Mouse (Mus musculus) erythroblast, embryonic 14.5 days (primary cell): ENCODE results near the gene Shroom3. TPM values are rescaled to one million over a fixed set of nuclear protein-coding genes. Genes with fewer than 3 reads are reported as not detected.

ENCODE experiments used
- H3K27me3 ChIP-seq: 2 replicates; pipeline ENCODE4 v1.6.1; 2012; ENCODE audit warnings: inconsistent platforms; ENCODE audit not compliant: control insufficient read depth
- H3K36me3 ChIP-seq: 2 replicates; pipeline ENCODE4 v1.6.1; 2012; ENCODE audit warnings: mild to moderate bottlenecking, inconsistent platforms; ENCODE audit not compliant: control insufficient read depth
- H3K4me1 ChIP-seq: 2 replicates; pipeline ENCODE4 v1.6.1; 2012; ENCODE audit warnings: inconsistent platforms; ENCODE audit not compliant: control insufficient read depth
- H3K4me3 ChIP-seq: replicated peaks from 2 replicates; pipeline ENCODE3; 2012; ENCODE audit warnings: moderate library complexity, mild to moderate bottlenecking, inconsistent platforms
- H3K9me3 ChIP-seq: 2 replicates; pipeline ENCODE4 v1.6.1; 2012; ENCODE audit warnings: low read length, inconsistent platforms, mixed read lengths; ENCODE audit not compliant: control insufficient read depth
- GATA1 ChIP-seq: IDR thresholded peaks from 2 replicates; pipeline ENCODE4 v1.6.1; 2012; ENCODE audit warnings: low read length, inconsistent platforms, mixed read lengths
- TAL1 ChIP-seq: IDR thresholded peaks from 3 replicates; pipeline ENCODE4 v1.6.1; 2012; ENCODE audit warnings: low read length, inconsistent platforms, mixed read lengths
- polyA plus RNA-seq: library from polyadenylated mRNA; stranded (reverse); fragments of >175 nt; gene quantifications from 2 replicates; pipeline ENCODE4 v1.2.3, GENCODE M21; 2012

Shroom3 gene
- polyA plus RNA-seq, 1 experiment, result 0.04 TPM

- Histone ChIP-seq H3K4me1 (no peaks in the 10 kb centered on the region), H3K9me3 (no peaks in the 10 kb centered on the region), H3K4me3 (no peak overlapping the region), H3K27me3 (no peaks in the 10 kb centered on the region), H3K36me3 (no peaks in the 10 kb centered on the region; the same call in 1 of the 2 replicates)
- no peak for TF ChIP-seq GATA1
- TF ChIP-seq TAL1, result no peak
Observed at GRCm38 (mm10) chr5:92961353-92961752, 278.1 kb downstream of the Shroom3 start.

GRCm38 (mm10) chr5:92961770-92962231, 278.6 kb downstream of the Shroom3 start:
- Histone ChIP-seq H3K4me1 (no peaks in the 10 kb centered on the region), H3K9me3 (no peaks in the 10 kb centered on the region), H3K27me3 (no peaks in the 10 kb centered on the region), H3K36me3 (no peaks in the 10 kb centered on the region; the same call in 1 of the 2 replicates), H3K4me3 (no peak overlapping the region)
- TF ChIP-seq GATA1 (no peak), TAL1 (no peak)

GRCm38 (mm10) chr5:92964691-92965090, 281.5 kb downstream of the Shroom3 start:
- TF ChIP-seq GATA1 (no peak), TAL1 (no peak)
- Histone ChIP-seq H3K36me3 (no peaks in the 10 kb centered on the region; the same call in 1 of the 2 replicates), H3K27me3 (no peaks in the 10 kb centered on the region), H3K4me3 (no peak overlapping the region), H3K4me1 (no peaks in the 10 kb centered on the region), H3K9me3 (no peaks in the 10 kb centered on the region)

GRCm38 (mm10) chr5:92967143-92967542, 283.9 kb downstream of the Shroom3 start:
- no peaks in the 10 kb centered on the region; the same call in 1 of the 2 replicates for H3K9me3 ChIP-seq
- H3K36me3 ChIP-seq, result no peaks in the 10 kb centered on the region; the same call in 1 of the 2 replicates
- no peak for TF ChIP-seq GATA1
- H3K4me1 ChIP-seq, result no peaks in the 10 kb centered on the region
- no peak overlapping the region for H3K4me3 ChIP-seq
- no peaks in the 10 kb centered on the region for H3K27me3 ChIP-seq

GRCm38 (mm10) chr5:92967906-92968305, 284.7 kb downstream of the Shroom3 start:
- H3K4me3 ChIP-seq, result no peak overlapping the region
- TF ChIP-seq TAL1, result no peak
- no peak for TF ChIP-seq GATA1
- no peaks in the 10 kb centered on the region; the same call in 1 of the 2 replicates for H3K36me3 ChIP-seq
- H3K4me1 ChIP-seq, result no peaks in the 10 kb centered on the region
- no peaks in the 10 kb centered on the region; the same call in 1 of the 2 replicates for H3K9me3 ChIP-seq
- no peaks in the 10 kb centered on the region for H3K27me3 ChIP-seq

GRCm38 (mm10) chr5:92969443-92969842, 286.2 kb downstream of the Shroom3 start:
- Histone ChIP-seq H3K9me3 (no peaks in the 10 kb centered on the region; the same call in 1 of the 2 replicates), H3K4me1 (no peaks in the 10 kb centered on the region), H3K27me3 (no peaks in the 10 kb centered on the region), H3K36me3 (no peaks in the 10 kb centered on the region; the same call in 1 of the 2 replicates), H3K4me3 (no peak overlapping the region)
- no peak for TF ChIP-seq TAL1
- no peak for TF ChIP-seq GATA1

- H3K36me3 ChIP-seq, result no peaks in the 10 kb centered on the region
- H3K4me1 ChIP-seq, result no peaks in the 10 kb centered on the region
- no peak overlapping the region for H3K4me3 ChIP-seq
- H3K9me3 ChIP-seq, result no peaks in the 10 kb centered on the region; the same call in 1 of the 2 replicates
- no peak for TF ChIP-seq GATA1
- TF ChIP-seq TAL1, result no peak
- H3K27me3 ChIP-seq, result no peaks in the 10 kb centered on the region
Observed at GRCm38 (mm10) chr5:92969926-92970325, 286.7 kb downstream of the Shroom3 start.

GRCm38 (mm10) chr5:92970480-92970879, 287.2 kb downstream of the Shroom3 start:
- H3K27me3 ChIP-seq, result no peaks in the 10 kb centered on the region
- no peaks in the 10 kb centered on the region for H3K4me1 ChIP-seq
- H3K36me3 ChIP-seq, result no peaks in the 10 kb centered on the region
- no peak for TF ChIP-seq GATA1
- no peak for TF ChIP-seq TAL1
- no peak overlapping the region for H3K4me3 ChIP-seq
- no peaks in the 10 kb centered on the region; the same call in 1 of the 2 replicates for H3K9me3 ChIP-seq

- no peaks in the 10 kb centered on the region for H3K36me3 ChIP-seq
- TF ChIP-seq TAL1 (no peak), GATA1 (no peak)
- H3K4me1 ChIP-seq, result no peaks in the 10 kb centered on the region
- no peaks in the 10 kb centered on the region for H3K9me3 ChIP-seq
- H3K27me3 ChIP-seq, result no peaks in the 10 kb centered on the region
- no peak overlapping the region for H3K4me3 ChIP-seq
Observed at GRCm38 (mm10) chr5:92980393-92980792, 297.2 kb downstream of the Shroom3 start.

- Histone ChIP-seq H3K36me3 (no peaks in the 10 kb centered on the region), H3K9me3 (no peaks in the 10 kb centered on the region), H3K27me3 (no peaks in the 10 kb centered on the region), H3K4me1 (no peaks in the 10 kb centered on the region), H3K4me3 (no peak overlapping the region)
- no peak for TF ChIP-seq TAL1
- no peak for TF ChIP-seq GATA1
Observed at GRCm38 (mm10) chr5:92980862-92981261, 297.6 kb downstream of the Shroom3 start.
